Mouse (Mus musculus): ENCODE results near the gene Awat1.

DNA sequence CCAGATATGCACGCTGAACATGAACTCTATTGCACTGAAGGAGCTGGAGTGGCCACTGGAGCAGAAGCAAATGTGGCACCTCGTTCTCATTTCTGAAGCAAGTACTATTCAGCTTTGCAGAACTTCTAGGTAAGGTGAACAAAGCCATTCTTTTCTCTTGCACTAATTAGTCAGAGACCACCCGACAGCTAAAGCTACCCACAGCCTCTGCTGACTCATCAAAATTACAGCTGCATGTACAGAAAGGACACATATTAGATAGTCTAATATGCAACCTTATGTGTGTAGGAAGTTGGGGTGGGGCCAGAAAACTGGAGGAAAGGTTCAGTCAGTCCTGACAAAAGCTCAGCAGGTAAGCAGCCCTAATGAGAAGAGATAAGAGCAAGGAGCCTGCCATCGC is 47.6 kb upstream of the Awat1 start, which contains the start of gene Dgat2l6:
- TF ChIP-seq CTCF (IDR thresholded peaks at IDR 0.05; ENCODE audit: borderline replicate concordance, extremely low read depth, insufficient read depth, insufficient read length) (no peak), POLR2A (IDR thresholded peaks at IDR 0.05; ENCODE audit: borderline replicate concordance, extremely low read depth, insufficient read depth, insufficient read length, poor library complexity, severe bottlenecking) (no peak)
